Mouse (Mus musculus) embryonic facial prominence, embryonic 12.5 days (tissue): ENCODE results near the gene Uqcrc1. TPM values are rescaled to one million over a fixed set of nuclear protein-coding genes. Genes with fewer than 3 reads are reported as not detected.

ENCODE experiments used
- ATAC-seq: fragments of 200-750 bp; cut with Nextera tagmentation; 2 replicates; pipeline ENCODE4 v1.8.0; 2017; ENCODE audit not compliant: insufficient number of reproducible peaks, insufficient read depth, low FRiP score, low TSS enrichment
- H3K27ac ChIP-seq: fragments of 300-500 bp; sonication (generic); 2 replicates; pipeline ENCODE4 v1.5.1; 2016; ENCODE audit warnings: mild to moderate bottlenecking
- H3K27me3 ChIP-seq: fragments of 300-500 bp; sonication (generic); 2 replicates; pipeline ENCODE4 v1.6.1; 2016; ENCODE audit warnings: mild to moderate bottlenecking, moderate library complexity
- H3K36me3 ChIP-seq: fragments of 300-500 bp; sonication (generic); 2 replicates; pipeline ENCODE4 v1.6.1; 2016; ENCODE audit warnings: mild to moderate bottlenecking
- H3K4me1 ChIP-seq: fragments of 300-500 bp; sonication (generic); 2 replicates; pipeline ENCODE4 v1.6.1; 2016
- H3K4me2 ChIP-seq: fragments of 300-500 bp; sonication (generic); replicated peaks from 2 replicates; pipeline ENCODE4 v1.6.1; 2016; ENCODE audit warnings: mild to moderate bottlenecking, moderate library complexity
- H3K4me3 ChIP-seq: fragments of 300-500 bp; sonication (generic); 2 replicates; pipeline ENCODE4 v1.5.1; 2016; ENCODE audit warnings: mild to moderate bottlenecking
- H3K9ac ChIP-seq: fragments of 300-500 bp; sonication (generic); 2 replicates; pipeline ENCODE4 v1.6.1; 2016; ENCODE audit warnings: mild to moderate bottlenecking, moderate library complexity
- H3K9me3 ChIP-seq: fragments of 300-500 bp; sonication (generic); 2 replicates; pipeline ENCODE4 v1.6.1; 2016; ENCODE audit warnings: mild to moderate bottlenecking, moderate library complexity
- WGBS: fragments of 180-500 bp; shearing (Covaris S2); methylation state at CpG from one replicate; pipeline ENCODE4 v1.1.7; 2016; 5-methylcytosine and 5-hydroxymethylcytosine counted together
- polyA plus RNA-seq: library from polyadenylated mRNA; unstranded; fragments of >200 nt; fragmentation: Nextera tagmentation; extraction: Ambion mirVana; gene quantifications from 2 replicates; pipeline ENCODE4 v1.2.1, GENCODE M21; 2016

Gene Uqcrc1
- polyA plus RNA-seq, 1 experiment from 2014 or later: 426 TPM

GRCm38 (mm10) chr9:108949967-108950728 lies 13.7 kb downstream of the Uqcrc1 start:
- Histone ChIP-seq H3K9ac (no peak overlapping the region), H3K4me2 (no peak overlapping the region), H3K27ac (peak overlapping the region; percentile 87), H3K27me3 (peaks cover 29% of the 10 kb centered on the region), H3K4me3 (no peak overlapping the region), H3K36me3 (peaks cover 59% of the 10 kb centered on the region), H3K4me1 (peaks cover 28% of the 10 kb centered on the region), H3K9me3 (no peaks in the 10 kb centered on the region)
- ATAC-seq: no peak
- WGBS: 70% methylated on average over 9 of the region's 9 CpGs

DNA sequence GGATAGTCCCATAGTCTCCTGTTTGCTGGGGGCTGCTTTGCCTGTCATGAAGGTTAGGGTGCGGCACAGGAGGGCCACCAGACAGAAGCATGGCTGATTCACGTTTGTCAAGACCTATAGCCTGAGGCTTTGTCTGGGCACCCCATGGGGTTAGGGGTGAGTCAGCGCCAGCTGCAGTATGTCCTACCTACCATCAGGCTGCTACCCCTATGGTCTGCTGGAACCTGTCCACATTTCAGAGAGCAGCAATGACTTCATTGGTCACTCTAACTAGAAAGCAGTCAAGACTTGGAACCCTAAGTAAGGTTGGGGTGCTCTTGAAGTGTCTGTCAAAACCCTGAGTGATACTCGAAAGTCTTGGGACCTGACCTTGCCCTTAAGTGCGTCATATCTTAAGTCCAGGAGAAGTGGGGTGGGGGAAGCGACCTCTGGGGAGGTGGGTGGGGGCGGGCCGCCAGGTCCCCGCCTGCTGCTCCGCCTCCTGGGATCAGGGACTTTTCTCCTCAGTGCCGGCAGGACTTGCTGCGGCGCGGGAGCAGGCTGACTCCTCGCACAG lies 16.7 kb downstream of the Uqcrc1 start, which contains the start of gene Col7a1:
Gene Col7a1 (plus strand): TSS at position 506 of the 556 bp plus-strand sequence.
- peaks cover 29% of the 10 kb centered on the region for H3K27me3 ChIP-seq
- H3K9ac ChIP-seq: no peak within 1 kb of the TSS
- 11% methylated on average over 15 of the region's 15 CpGs for WGBS
- H3K4me2 ChIP-seq: peak within 1 kb of the TSS; percentile 33
- H3K36me3 ChIP-seq: peaks cover 29% of the 10 kb centered on the region
- H3K4me3 ChIP-seq: peak within 1 kb of the TSS; percentile 22
- no peak for ATAC-seq
- H3K27ac ChIP-seq: no peak within 1 kb of the TSS
- H3K4me1 ChIP-seq: peaks cover 27% of the 10 kb centered on the region
- no peaks in the 10 kb centered on the region for H3K9me3 ChIP-seq

DNA sequence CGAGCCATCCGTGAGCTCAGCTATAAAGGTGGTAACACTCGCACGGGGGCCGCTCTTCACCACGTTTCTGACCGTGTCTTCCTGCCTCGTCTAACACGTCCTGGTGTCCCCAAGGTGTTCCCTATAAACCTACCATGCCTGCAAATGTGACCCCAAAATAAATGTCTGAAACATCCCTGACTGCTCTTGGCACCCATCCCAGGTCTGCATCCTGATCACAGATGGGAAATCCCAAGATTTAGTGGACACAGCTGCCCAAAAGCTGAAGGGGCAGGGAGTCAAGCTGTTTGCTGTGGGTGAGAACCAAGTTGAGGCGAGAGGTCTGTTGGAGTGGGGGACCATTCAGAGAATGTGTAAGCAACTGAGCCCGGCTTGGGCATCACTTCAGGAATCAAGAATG lies 18.8 kb downstream of the Uqcrc1 start:
- Histone ChIP-seq H3K27ac (no peak overlapping the region), H3K36me3 (peaks cover 8% of the 10 kb centered on the region), H3K9ac (no peak overlapping the region), H3K27me3 (peaks cover 29% of the 10 kb centered on the region), H3K4me2 (no peak overlapping the region), H3K4me3 (no peak overlapping the region), H3K4me1 (peaks cover 6% of the 10 kb centered on the region), H3K9me3 (no peaks in the 10 kb centered on the region)
- 93% methylated on average over 11 of the region's 11 CpGs for WGBS
- no peak for ATAC-seq

- H3K36me3 ChIP-seq: peaks cover 4% of the 10 kb centered on the region; the same call in 1 of the 2 replicates
- H3K4me3 ChIP-seq: no peak overlapping the region
- peaks cover 29% of the 10 kb centered on the region for H3K27me3 ChIP-seq
- H3K4me1 ChIP-seq: 0 out of 2 replicates have a peak, but pooled peaks cover 5% of the 10 kb centered on the region
- H3K9ac ChIP-seq: no peak overlapping the region
- H3K9me3 ChIP-seq: no peaks in the 10 kb centered on the region
- H3K4me2 ChIP-seq: no peak overlapping the region
- no peak overlapping the region for H3K27ac ChIP-seq
- 89% methylated on average over 11 of the region's 11 CpGs for WGBS
- no peak for ATAC-seq
Measured at GRCm38 (mm10) chr9:108955846-108956245, 19.4 kb downstream of the Uqcrc1 start.

GRCm38 (mm10) chr9:108963577-108963976 lies 27.1 kb downstream of the Uqcrc1 start:
- Histone ChIP-seq H3K9me3 (no peaks in the 10 kb centered on the region), H3K4me1 (no peaks in the 10 kb centered on the region), H3K27me3 (no peaks in the 10 kb centered on the region), H3K27ac (no peak overlapping the region), H3K36me3 (no peaks in the 10 kb centered on the region), H3K9ac (no peak overlapping the region), H3K4me3 (no peak overlapping the region), H3K4me2 (no peak overlapping the region)
- 72% methylated on average over 3 of the region's 3 CpGs for WGBS
- no peak for ATAC-seq

DNA sequence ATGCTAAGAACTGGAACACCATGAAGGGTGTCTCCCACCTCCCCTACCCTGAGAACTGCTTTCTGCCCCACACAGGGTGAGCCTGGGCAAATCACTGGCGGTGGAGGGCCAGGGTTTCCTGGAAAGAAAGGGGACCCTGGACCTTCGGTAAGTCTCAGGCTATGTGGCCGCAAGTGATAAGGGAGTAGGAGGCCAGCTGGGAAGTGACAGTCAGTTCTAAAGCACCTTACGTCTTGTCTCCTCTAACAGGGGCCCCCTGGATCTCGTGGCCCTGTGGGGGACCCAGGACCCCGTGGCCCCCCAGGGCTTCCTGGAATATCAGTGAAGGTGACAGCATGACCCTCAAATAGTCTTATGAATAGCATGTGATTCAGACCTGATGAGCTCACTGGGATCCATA lies 27.9 kb downstream of the Uqcrc1 start:
- Histone ChIP-seq H3K4me1 (no peaks in the 10 kb centered on the region), H3K9me3 (no peaks in the 10 kb centered on the region), H3K4me3 (no peak overlapping the region), H3K27me3 (no peaks in the 10 kb centered on the region), H3K9ac (no peak overlapping the region), H3K36me3 (no peaks in the 10 kb centered on the region), H3K27ac (no peak overlapping the region), H3K4me2 (no peak overlapping the region)
- WGBS: 78% methylated on average over 6 of the region's 6 CpGs
- ATAC-seq: no peak

- H3K9ac ChIP-seq: no peak overlapping the region
- H3K4me2 ChIP-seq: no peak overlapping the region
- 83% methylated on average over 8 of the region's 8 CpGs for WGBS
- H3K27me3 ChIP-seq: no peaks in the 10 kb centered on the region
- H3K4me1 ChIP-seq: no peaks in the 10 kb centered on the region
- no peak overlapping the region for H3K4me3 ChIP-seq
- 0 out of 2 replicates have a peak, but pooled peaks cover 2% of the 10 kb centered on the region for H3K36me3 ChIP-seq
- H3K9me3 ChIP-seq: no peaks in the 10 kb centered on the region
- H3K27ac ChIP-seq: no peak overlapping the region
- no peak for ATAC-seq
Measured at GRCm38 (mm10) chr9:108970623-108971022, 34.2 kb downstream of the Uqcrc1 start.

- no peak for ATAC-seq
- no peaks in the 10 kb centered on the region for H3K27me3 ChIP-seq
- no peaks in the 10 kb centered on the region for H3K4me1 ChIP-seq
- H3K27ac ChIP-seq: no peak overlapping the region
- WGBS: 74% methylated on average over 9 of the region's 9 CpGs
- H3K9ac ChIP-seq: no peak overlapping the region
- no peaks in the 10 kb centered on the region for H3K9me3 ChIP-seq
- 0 out of 2 replicates have a peak, but pooled peaks cover 2% of the 10 kb centered on the region for H3K36me3 ChIP-seq
- H3K4me2 ChIP-seq: no peak overlapping the region
- H3K4me3 ChIP-seq: no peak overlapping the region
Measured at GRCm38 (mm10) chr9:108976483-108976882, 40.0 kb downstream of the Uqcrc1 start.

DNA sequence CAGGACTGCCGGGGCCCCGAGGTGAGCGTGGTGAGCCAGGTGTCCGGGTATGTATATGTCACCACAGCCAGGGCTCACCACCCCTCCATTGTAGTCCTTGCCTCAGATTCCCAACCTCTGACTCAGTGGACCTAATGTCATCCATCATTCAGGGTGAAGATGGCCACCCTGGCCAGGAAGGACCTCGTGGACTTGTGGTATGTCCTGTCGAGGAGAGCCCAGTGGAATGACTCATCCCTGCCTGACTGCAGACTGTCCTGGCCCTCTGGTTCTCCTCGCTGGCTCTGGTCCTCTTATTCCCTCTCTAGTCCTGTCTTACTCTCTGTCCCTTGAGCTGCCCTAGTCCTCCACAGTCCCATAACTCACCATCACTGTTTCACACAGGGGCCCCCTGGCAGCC lies 41.5 kb downstream of the Uqcrc1 start:
- WGBS: 80% methylated on average over 7 of the region's 7 CpGs

GRCm38 (mm10) chr9:108982498-108982897 lies 46.1 kb downstream of the Uqcrc1 start:
- Histone ChIP-seq H3K36me3 (no peaks in the 10 kb centered on the region), H3K9ac (no peak overlapping the region)
- WGBS: 82% methylated on average over 8 of the region's 8 CpGs

More for the DNA sequence above, 41.5 kb downstream of the Uqcrc1 start:
- no peaks in the 10 kb centered on the region for H3K9me3 ChIP-seq
- no peak overlapping the region for H3K27ac ChIP-seq
- H3K27me3 ChIP-seq: no peaks in the 10 kb centered on the region
- no peak for ATAC-seq
- no peak overlapping the region for H3K9ac ChIP-seq
- H3K36me3 ChIP-seq: 0 out of 2 replicates have a peak, but pooled peaks cover 2% of the 10 kb centered on the region
- H3K4me1 ChIP-seq: no peaks in the 10 kb centered on the region
- no peak overlapping the region for H3K4me3 ChIP-seq
- H3K4me2 ChIP-seq: no peak overlapping the region

DNA sequence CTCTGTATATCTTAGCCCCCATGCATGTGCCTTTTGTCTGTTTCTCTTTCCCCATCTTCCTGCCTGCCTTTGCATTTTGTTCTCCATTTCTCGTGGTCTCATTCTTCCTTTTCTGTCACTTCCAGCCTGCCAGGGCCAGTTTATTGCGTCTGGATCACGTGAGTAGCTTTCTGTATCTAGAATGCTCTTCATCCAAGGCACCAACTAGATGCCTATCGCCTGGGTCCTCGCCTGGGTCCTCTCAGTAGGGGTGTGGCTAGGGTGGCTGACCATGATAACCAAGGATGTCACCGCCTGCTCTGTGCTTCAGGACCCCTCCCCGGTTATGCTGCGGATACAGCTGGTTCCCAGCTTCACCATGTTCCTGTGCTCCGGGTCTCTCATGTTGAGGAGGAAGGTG lies 46.8 kb downstream of the Uqcrc1 start:
- Histone ChIP-seq H3K4me2 (no peak overlapping the region), H3K27me3 (no peaks in the 10 kb centered on the region), H3K4me1 (peaks cover 5% of the 10 kb centered on the region), H3K27ac (no peak overlapping the region), H3K36me3 (no peaks in the 10 kb centered on the region), H3K4me3 (no peak overlapping the region), H3K9me3 (no peaks in the 10 kb centered on the region), H3K9ac (no peak overlapping the region; the same call in 1 of the 2 replicates)
- WGBS: 81% methylated on average over 9 of the region's 9 CpGs
- ATAC-seq: no peak

More at GRCm38 (mm10) chr9:108982498-108982897, 46.1 kb downstream of the Uqcrc1 start:
- no peak for ATAC-seq
- Histone ChIP-seq H3K27ac (no peak overlapping the region), H3K4me2 (no peak overlapping the region), H3K9me3 (no peaks in the 10 kb centered on the region), H3K4me3 (no peak overlapping the region), H3K4me1 (no peaks in the 10 kb centered on the region), H3K27me3 (no peaks in the 10 kb centered on the region)

DNA sequence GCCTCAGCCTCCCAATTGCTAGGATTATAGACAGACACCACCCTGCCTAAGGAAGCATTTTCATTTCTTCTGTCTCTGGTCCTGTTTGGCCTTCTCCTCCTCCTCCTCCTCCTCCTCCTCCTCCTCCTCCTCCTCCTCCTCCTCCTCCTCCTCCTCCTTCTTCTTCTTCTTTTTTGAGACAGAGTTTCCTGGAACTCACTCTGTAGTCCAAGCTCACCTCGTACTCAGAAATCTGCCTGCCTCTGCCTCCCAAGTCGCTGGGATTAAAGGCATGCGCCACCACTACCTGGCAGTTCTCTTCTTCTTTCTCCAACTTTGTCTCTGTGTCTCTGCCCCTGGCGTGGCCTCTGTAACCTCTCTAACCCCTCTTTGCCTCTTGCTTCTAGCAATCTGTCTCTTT lies 49.3 kb downstream of the Uqcrc1 start, which contains the start of gene Ucn2:
Gene Ucn2 (plus strand): TSS at position 301 of the 400 bp plus-strand sequence.
- Histone ChIP-seq H3K36me3 (no peaks in the 10 kb centered on the region), H3K9ac (no peak within 1 kb of the TSS), H3K4me2 (no peak within 1 kb of the TSS), H3K27ac (no peak within 1 kb of the TSS), H3K4me1 (peaks cover 6% of the 10 kb centered on the region), H3K27me3 (no peaks in the 10 kb centered on the region), H3K9me3 (no peaks in the 10 kb centered on the region), H3K4me3 (no peak within 1 kb of the TSS)
- WGBS: 85% methylated on average over 3 of the region's 4 CpGs
- no peak for ATAC-seq
